Mouse (Mus musculus): ENCODE results near the gene Rtkn. TPM values are rescaled to one million over a fixed set of nuclear protein-coding genes. Genes with fewer than 3 reads are reported as not detected.

Rtkn gene
- polyA plus RNA-seq, 1 experiment from 2014 or later = 46.7 TPM

DNA sequence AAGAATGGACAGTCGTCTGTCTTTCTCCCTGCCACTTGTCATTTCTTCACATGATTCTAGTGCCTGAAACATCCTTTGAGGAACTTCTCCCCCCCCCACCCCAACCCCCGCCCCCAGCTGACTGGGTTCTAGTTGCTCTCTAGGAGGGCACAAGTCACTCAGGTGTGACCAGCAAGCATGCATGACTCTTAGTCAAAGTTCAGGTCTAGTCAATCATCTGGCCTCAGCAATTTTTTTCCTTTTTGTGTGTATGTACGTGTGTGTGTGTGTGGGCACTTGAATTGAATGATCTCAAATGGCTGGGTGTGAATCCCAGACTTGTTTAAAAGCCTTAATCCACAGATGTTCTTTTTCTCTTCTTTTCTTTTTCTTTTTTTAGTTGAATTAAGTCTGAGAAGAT, 1.0 kb upstream of the Rtkn start:
- Histone ChIP-seq H3K9me3 (no peaks in the 10 kb centered on the region), H3K27ac (no peak overlapping the region), H3K9ac (no peak overlapping the region), H3K27me3 (no peaks in the 10 kb centered on the region), H3K4me2 (no peak overlapping the region), H3K4me1 (peaks cover 35% of the 10 kb centered on the region), H3K4me3 (no peak overlapping the region), H3K36me3 (no peaks in the 10 kb centered on the region)
- WGBS = 64% methylated on average over 3 of the region's 3 CpGs
- no peak for ATAC-seq (ENCODE audit: insufficient number of reproducible peaks, insufficient read depth, low FRiP score, low TSS enrichment, low read depth)

DNA sequence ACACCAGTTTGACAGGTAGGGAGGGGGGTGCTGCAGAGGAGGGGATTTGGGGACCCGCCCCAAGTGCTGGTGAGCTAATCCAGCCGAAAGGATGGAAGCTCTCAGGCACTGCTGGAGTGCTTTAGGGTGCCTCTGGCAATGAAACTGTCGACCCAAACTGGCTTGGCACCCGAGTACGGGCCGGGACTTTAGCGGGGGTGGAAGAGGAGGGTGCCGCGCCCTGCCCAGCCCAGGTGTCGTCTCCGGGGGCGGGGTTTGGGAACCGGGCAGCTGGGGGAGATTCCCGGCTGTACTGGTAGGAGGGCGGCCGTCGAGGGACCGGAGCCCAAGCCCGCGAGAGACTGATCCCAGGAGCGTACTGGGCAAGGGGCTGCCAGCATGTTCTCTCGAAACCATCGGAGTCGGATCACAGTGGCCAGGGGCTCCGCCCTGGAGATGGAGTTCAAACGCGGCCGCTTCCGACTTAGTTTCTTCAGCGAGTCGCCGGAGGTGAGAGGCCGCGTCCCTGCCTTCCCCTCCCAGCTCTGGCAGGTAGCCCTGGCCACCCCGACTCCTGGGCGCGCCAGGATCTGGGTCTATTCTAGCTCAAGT, 403 bp downstream of the Rtkn start:
- Histone ChIP-seq H3K4me1 (peaks cover 45% of the 10 kb centered on the region), H3K27me3 (no peaks in the 10 kb centered on the region), H3K27ac (peak overlapping the region; percentile 100), H3K36me3 (no peaks in the 10 kb centered on the region), H3K4me2 (peak overlapping the region; percentile 79), H3K9me3 (no peaks in the 10 kb centered on the region), H3K4me3 (peak overlapping the region; percentile 51), H3K9ac (peak overlapping the region; percentile 87)
- ATAC-seq (ENCODE audit: insufficient number of reproducible peaks, insufficient read depth, low FRiP score, low TSS enrichment, low read depth) = no peak
- 3% methylated on average over 37 of the region's 37 CpGs for WGBS

DNA sequence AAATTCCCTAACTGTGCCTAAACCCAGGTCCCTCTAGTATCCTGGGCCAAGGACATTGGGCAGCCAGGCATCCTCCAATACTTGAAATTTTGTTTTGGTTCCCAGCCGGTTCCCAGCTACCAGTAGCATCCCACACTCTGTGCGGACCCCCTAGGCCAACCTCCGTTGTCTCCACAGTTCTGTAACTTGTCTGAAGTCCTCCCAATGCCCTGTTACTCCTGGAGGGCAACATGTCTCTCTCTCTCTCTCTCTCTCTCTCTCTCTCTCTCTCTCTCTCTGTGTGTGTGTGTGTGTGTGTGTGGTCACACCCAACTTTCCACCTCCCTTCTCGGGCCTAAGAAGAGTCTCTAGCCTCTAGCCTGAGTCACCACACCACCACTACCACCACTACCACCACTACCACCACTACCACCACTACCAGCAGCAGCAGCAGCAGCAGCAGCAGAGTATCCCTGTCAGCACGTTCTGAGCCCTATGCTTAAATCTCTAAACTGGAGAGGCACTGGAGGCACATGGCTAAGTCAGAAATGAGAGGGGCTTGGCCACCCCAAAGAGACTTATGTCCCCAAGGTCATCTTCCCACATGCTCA, 1.1 kb downstream of the Rtkn start:
- H3K4me3 ChIP-seq = peak overlapping the region; percentile 51
- peak overlapping the region; percentile 100 for H3K27ac ChIP-seq
- peaks cover 48% of the 10 kb centered on the region for H3K4me1 ChIP-seq
- H3K27me3 ChIP-seq = no peaks in the 10 kb centered on the region
- 0 out of 2 replicates have a peak, but pooled peaks have one; percentile 1 for ATAC-seq (ENCODE audit: insufficient number of reproducible peaks, insufficient read depth, low FRiP score, low TSS enrichment, low read depth)
- 10% methylated on average over 5 of the region's 5 CpGs for WGBS
- peak overlapping the region; percentile 87 for H3K9ac ChIP-seq
- no peaks in the 10 kb centered on the region for H3K9me3 ChIP-seq
- peak overlapping the region; percentile 79 for H3K4me2 ChIP-seq
- H3K36me3 ChIP-seq = no peaks in the 10 kb centered on the region

DNA sequence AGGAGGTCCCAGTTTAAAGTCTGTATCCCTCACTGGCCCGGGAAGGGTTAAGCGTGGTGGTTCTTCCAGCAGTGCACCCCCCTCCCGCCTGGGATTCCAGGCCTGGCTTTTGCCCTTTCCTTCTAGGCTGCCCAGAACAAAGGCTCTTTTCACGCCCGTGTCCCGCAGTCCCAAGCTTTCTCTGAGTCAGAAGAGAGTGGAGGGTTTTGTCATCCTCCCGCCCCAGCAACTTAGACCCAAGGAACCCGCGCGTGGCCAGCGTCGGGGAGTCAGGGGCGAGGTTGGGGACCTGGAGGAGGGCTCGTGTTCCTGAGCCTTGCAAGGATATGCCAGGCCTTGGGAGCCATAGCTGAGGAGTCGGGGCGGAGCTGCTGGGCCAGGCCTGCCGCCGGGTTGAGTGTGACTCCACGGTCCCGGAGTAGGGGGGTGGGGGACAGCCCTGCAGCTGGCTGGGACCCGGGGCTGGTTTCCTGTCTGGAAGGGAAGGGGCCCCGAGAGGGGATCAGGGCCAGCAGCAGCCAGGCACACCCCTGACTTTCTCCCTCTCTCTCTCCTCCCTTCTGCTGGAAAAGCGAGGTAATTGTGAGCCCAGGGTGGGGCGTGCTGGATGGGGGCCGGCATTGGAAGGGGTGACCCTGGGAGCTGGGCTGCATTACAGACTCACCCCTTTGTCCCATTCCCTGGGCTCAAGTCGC, 1.8 kb downstream of the Rtkn start:
- no peaks in the 10 kb centered on the region for H3K9me3 ChIP-seq
- peak overlapping the region; percentile 100 for H3K27ac ChIP-seq
- peak overlapping the region; percentile 51 for H3K4me3 ChIP-seq
- ATAC-seq (ENCODE audit: insufficient number of reproducible peaks, insufficient read depth, low FRiP score, low TSS enrichment, low read depth) = peak; percentile 82
- peak overlapping the region; percentile 79 for H3K4me2 ChIP-seq
- H3K36me3 ChIP-seq = no peaks in the 10 kb centered on the region
- no peaks in the 10 kb centered on the region for H3K27me3 ChIP-seq
- peaks cover 54% of the 10 kb centered on the region for H3K4me1 ChIP-seq
- peak overlapping the region; percentile 87 for H3K9ac ChIP-seq
- under 1% methylated on average over 26 of the region's 26 CpGs for whole genome bisulfite sequencing

- 1% methylated on average over 12 of the region's 12 CpGs for WGBS
- Histone ChIP-seq H3K4me3 (peak overlapping the region; percentile 51), H3K9me3 (no peaks in the 10 kb centered on the region), H3K4me2 (peak overlapping the region; percentile 79), H3K27me3 (no peaks in the 10 kb centered on the region), H3K4me1 (peaks cover 59% of the 10 kb centered on the region), H3K9ac (peak overlapping the region; percentile 87), H3K36me3 (no peaks in the 10 kb centered on the region), H3K27ac (peak overlapping the region; percentile 100)
- ATAC-seq (ENCODE audit: insufficient number of reproducible peaks, insufficient read depth, low FRiP score, low TSS enrichment, low read depth) = peak; percentile 76
These were observed 2.3 kb downstream of the Rtkn start for GRCm38 (mm10) chr6:83137576-83137950.

- 0% methylated on average over 11 of the region's 11 CpGs for WGBS
- H3K27ac ChIP-seq = peak overlapping the region; percentile 100
- H3K4me3 ChIP-seq = peak overlapping the region; percentile 51
- peak overlapping the region; percentile 79 for H3K4me2 ChIP-seq
- H3K9ac ChIP-seq = peak overlapping the region; percentile 87
- no peaks in the 10 kb centered on the region for H3K36me3 ChIP-seq
- H3K9me3 ChIP-seq = no peaks in the 10 kb centered on the region
- no peak for ATAC-seq (ENCODE audit: insufficient number of reproducible peaks, insufficient read depth, low FRiP score, low TSS enrichment, low read depth)
- no peaks in the 10 kb centered on the region for H3K27me3 ChIP-seq
- H3K4me1 ChIP-seq = peaks cover 64% of the 10 kb centered on the region
These were observed 2.8 kb downstream of the Rtkn start for GRCm38 (mm10) chr6:83138056-83138455.

GRCm38 (mm10) chr6:83140044-83140443, 4.8 kb downstream of the Rtkn start:
- H3K9me3 ChIP-seq = no peaks in the 10 kb centered on the region
- no peak for ATAC-seq (ENCODE audit: insufficient number of reproducible peaks, insufficient read depth, low FRiP score, low TSS enrichment, low read depth)
- no peaks in the 10 kb centered on the region for H3K27me3 ChIP-seq
- WGBS = 92% methylated on average over 8 of the region's 8 CpGs
- H3K9ac ChIP-seq = 0 out of 2 replicates have a peak overlapping the region, but pooled peaks have one; percentile 87
- no peaks in the 10 kb centered on the region for H3K36me3 ChIP-seq
- peak overlapping the region; percentile 79; the same call in 1 of the 2 replicates for H3K4me2 ChIP-seq
- no peak overlapping the region for H3K27ac ChIP-seq
- peaks cover 65% of the 10 kb centered on the region for H3K4me1 ChIP-seq
- H3K4me3 ChIP-seq = no peak overlapping the region

GRCm38 (mm10) chr6:83141636-83142035, 6.4 kb downstream of the Rtkn start:
- Histone ChIP-seq H3K4me1 (peaks cover 54% of the 10 kb centered on the region), H3K4me3 (peak overlapping the region; percentile 38; the same call in 1 of the 2 replicates), H3K9ac (peak overlapping the region; percentile 72), H3K27ac (no peak overlapping the region), H3K27me3 (no peaks in the 10 kb centered on the region), H3K4me2 (peak overlapping the region; percentile 73), H3K9me3 (no peaks in the 10 kb centered on the region), H3K36me3 (peaks cover 9% of the 10 kb centered on the region)
- no peak for ATAC-seq (ENCODE audit: insufficient number of reproducible peaks, insufficient read depth, low FRiP score, low TSS enrichment, low read depth)
- 23% methylated on average over 4 of the region's 4 CpGs for WGBS

DNA sequence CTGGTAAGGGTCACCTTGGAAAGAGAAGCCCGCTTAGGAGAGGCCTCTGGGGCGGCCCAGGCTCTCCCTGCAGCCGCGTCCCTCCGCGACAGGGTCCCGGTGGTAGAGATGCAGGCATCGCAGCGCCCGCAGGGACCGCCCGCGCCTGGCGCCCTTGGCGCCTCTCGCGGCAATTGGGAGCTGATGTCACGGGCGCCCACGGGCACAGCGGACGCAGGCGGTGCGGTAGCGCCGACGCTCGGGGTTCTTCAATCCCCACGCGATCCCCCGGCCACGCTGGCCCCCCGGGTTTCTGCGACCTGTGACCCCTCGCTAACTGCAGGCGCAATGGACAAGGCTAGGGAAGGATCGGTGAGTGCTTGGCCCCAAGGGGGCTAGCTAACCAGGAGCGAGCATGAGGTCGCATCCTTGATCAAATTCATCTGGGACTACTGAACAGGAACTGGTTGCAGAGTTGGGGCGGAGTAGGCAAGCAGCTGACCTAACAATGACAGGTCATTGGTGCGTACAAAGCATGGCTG, 7.0 kb downstream of the Rtkn start:
- peak overlapping the region; percentile 73 for H3K4me2 ChIP-seq
- peak overlapping the region; percentile 38 for H3K4me3 ChIP-seq
- no peaks in the 10 kb centered on the region for H3K27me3 ChIP-seq
- H3K36me3 ChIP-seq = peaks cover 15% of the 10 kb centered on the region
- no peak for ATAC-seq (ENCODE audit: insufficient number of reproducible peaks, insufficient read depth, low FRiP score, low TSS enrichment, low read depth)
- peak overlapping the region; percentile 72 for H3K9ac ChIP-seq
- no peaks in the 10 kb centered on the region for H3K9me3 ChIP-seq
- WGBS = 3% methylated on average over 41 of the region's 41 CpGs
- no peak overlapping the region for H3K27ac ChIP-seq
- H3K4me1 ChIP-seq = peaks cover 53% of the 10 kb centered on the region

GRCm38 (mm10) chr6:83142886-83143285, 7.6 kb downstream of the Rtkn start:
- Histone ChIP-seq H3K4me1 (peaks cover 51% of the 10 kb centered on the region), H3K27me3 (no peaks in the 10 kb centered on the region), H3K9ac (no peak overlapping the region), H3K27ac (no peak overlapping the region), H3K4me3 (no peak overlapping the region), H3K36me3 (peaks cover 21% of the 10 kb centered on the region), H3K9me3 (no peaks in the 10 kb centered on the region), H3K4me2 (peak overlapping the region; percentile 73)
- no peak for ATAC-seq (ENCODE audit: insufficient number of reproducible peaks, insufficient read depth, low FRiP score, low TSS enrichment, low read depth)
- WGBS = 51% methylated on average over 11 of the region's 11 CpGs

- 75% methylated on average over 2 of the region's 2 CpGs for WGBS
- H3K27ac ChIP-seq = no peak overlapping the region
- H3K27me3 ChIP-seq = no peaks in the 10 kb centered on the region
- no peaks in the 10 kb centered on the region for H3K9me3 ChIP-seq
- H3K4me2 ChIP-seq = no peak overlapping the region
- no peak overlapping the region for H3K4me3 ChIP-seq
- peaks cover 28% of the 10 kb centered on the region for H3K4me1 ChIP-seq
- peaks cover 45% of the 10 kb centered on the region for H3K36me3 ChIP-seq
- H3K9ac ChIP-seq = no peak overlapping the region
- no peak for ATAC-seq (ENCODE audit: insufficient number of reproducible peaks, insufficient read depth, low FRiP score, low TSS enrichment, low read depth)
These were observed 9.9 kb downstream of the Rtkn start for GRCm38 (mm10) chr6:83145209-83145608.

Data from embryonic facial prominence, embryonic 13.5 days (tissue).